Mouse (Mus musculus): ENCODE measurements around the gene Ehd2. TPM values are rescaled to one million over a fixed set of nuclear protein-coding genes. Genes with fewer than 3 reads are reported as not detected.

Gene Ehd2
- polyA plus RNA-seq, 1 experiment = 30.2 TPM

DNA sequence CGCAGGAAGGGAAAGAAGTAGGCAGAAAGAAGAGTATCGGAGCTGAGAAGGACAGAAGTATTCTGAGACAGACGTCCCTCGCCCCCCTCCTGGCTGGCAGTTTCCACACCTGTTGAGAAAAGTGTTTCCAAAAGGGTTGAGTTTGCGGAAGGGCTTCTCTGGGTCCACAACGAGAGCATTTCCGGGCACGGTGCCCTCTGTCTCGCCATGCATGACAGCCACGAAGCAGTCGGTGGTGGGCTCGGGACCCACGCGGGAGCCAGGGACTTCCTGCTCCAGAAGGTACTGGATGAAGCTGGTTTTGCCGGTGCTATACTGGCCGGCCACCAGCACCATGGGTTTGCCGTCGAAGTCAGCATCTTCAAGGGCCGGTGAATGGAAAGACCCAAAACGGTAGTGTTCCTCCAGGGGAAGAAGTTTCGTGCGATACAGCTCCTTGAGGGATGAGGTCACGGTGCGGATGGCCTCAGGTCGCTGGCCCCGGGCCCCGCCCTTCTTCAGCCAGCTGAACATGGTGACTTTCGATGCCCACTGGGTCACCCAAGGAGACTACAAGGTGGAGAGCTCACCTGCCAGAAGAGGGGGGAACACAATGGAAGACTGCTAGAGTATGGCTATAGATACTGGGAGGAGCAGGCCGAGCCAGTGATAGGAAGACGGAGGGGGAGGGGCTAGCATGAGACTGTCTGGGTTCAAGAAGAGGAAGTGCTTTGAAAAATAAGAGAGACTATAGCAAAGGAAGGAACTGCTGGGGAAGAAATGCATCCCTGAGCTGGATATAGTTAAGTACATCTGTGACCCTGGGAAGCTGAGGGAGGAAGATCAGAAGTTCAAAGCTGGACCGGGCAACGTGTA lies 3.3 kb downstream of the Ehd2 start:
- DNase-seq = no peak
- Histone ChIP-seq H3K4me3 (ENCODE audit: insufficient read depth, low read depth, low read length) (no peak overlapping the region), H3K27ac (ENCODE audit: insufficient read depth, low read depth, low read length) (peak overlapping the region; percentile 17; the same call in 1 of the 2 replicates), H3K36me3 (ENCODE audit: control insufficient read depth, insufficient read depth, low read length) (no peaks in the 10 kb centered on the region), H3K27me3 (replicated peaks; ENCODE audit: control insufficient read depth, insufficient read depth, low read length) (no peaks in the 10 kb centered on the region), H3K4me1 (ENCODE audit: control insufficient read depth, insufficient read depth, low read length) (peaks cover 14% of the 10 kb centered on the region)
- 53% methylated on average over 32 of the region's 32 CpGs for WGBS
- no peak for TF ChIP-seq CTCF (conservative IDR thresholded peaks at IDR 0.05; ENCODE audit: insufficient read depth, insufficient read length, low read depth, low read length)
- no peak for TF ChIP-seq POLR2A (IDR thresholded peaks at IDR 0.05; ENCODE audit: low read depth, low read length)

DNA sequence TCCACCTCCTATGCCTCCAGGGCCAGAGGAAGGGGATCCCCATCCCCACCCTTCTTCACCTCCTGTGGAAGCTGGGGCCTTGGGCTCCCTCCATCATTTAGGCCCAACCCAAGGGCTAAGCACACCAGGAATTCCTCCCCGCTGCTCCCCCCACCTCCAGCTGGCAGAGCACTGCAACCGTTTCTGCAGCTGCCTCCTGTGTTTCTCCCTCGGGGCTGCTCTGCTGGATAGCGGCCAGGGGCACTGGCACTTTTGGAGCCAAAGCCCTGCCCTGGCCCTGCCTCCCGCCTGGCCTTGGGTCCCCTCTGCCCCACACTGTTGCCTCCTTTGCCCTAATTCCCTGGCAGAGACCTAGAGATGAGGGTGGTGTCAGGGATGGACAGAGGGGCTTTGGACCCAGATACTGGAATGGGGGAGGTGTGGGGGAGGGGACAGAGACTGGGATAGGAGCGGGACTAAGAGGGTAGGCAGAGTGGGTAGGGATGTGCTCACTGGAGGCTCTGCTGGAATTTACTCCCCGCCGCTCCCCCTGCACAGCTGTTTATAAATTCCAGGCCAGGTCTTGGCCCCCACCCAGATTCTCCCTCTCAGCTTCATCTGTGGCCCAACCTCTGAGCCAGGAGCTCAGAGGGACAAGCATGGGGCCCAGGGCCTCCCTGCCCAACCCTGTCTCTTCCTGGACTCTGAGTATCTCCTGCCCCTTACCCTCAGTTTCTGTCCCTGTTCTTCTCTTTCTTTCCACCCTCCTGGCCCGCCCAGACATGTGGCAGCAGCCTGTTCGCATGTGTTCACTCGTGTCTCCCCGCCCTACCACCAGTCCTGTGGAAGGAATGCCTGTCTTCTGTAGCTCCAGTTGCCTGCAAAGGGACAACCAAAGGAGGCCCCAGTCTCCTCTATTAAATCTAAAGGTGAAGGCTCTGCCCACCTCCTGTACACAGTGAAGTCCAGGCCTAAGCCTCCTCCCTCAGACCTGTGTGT lies 4.8 kb downstream of the Ehd2 start:
- peak; percentile 93 for DNase-seq
- no peak for TF ChIP-seq CTCF (conservative IDR thresholded peaks at IDR 0.05; ENCODE audit: insufficient read depth, insufficient read length, low read depth, low read length)
- no peak for TF ChIP-seq POLR2A (IDR thresholded peaks at IDR 0.05; ENCODE audit: low read depth, low read length)
- Histone ChIP-seq H3K27me3 (replicated peaks; ENCODE audit: control insufficient read depth, insufficient read depth, low read length) (no peaks in the 10 kb centered on the region), H3K36me3 (ENCODE audit: control insufficient read depth, insufficient read depth, low read length) (no peaks in the 10 kb centered on the region), H3K4me1 (ENCODE audit: control insufficient read depth, insufficient read depth, low read length) (peaks cover 14% of the 10 kb centered on the region), H3K27ac (ENCODE audit: insufficient read depth, low read depth, low read length) (peak overlapping the region; percentile 70), H3K4me3 (ENCODE audit: insufficient read depth, low read depth, low read length) (no peak overlapping the region)
- 30% methylated on average over 12 of the region's 12 CpGs for WGBS

DNA sequence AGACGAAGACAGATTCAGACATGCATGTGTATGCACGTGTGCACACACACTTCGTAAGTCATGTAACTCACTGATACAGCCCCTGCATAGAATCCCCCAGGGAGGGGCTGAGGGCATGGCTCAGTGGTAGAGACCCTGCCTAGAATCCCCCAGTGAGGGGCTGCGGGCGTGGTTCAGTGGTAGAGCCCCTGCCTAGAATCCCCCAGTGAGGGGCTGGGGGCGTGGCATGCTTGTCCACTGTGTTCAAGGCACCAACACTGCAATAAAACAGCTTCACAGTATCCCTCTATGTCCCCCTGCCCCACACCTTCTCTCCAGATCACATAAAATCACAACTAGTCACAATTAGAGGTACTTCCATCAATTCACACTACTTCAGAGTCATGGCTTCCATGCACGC lies 5.6 kb downstream of the Ehd2 start:
- no peaks in the 10 kb centered on the region for H3K27me3 ChIP-seq (replicated peaks; ENCODE audit: control insufficient read depth, insufficient read depth, low read length)
- TF ChIP-seq CTCF (conservative IDR thresholded peaks at IDR 0.05; ENCODE audit: insufficient read depth, insufficient read length, low read depth, low read length) (no peak), POLR2A (IDR thresholded peaks at IDR 0.05; ENCODE audit: low read depth, low read length) (no peak)
- peaks cover 14% of the 10 kb centered on the region for H3K4me1 ChIP-seq (ENCODE audit: control insufficient read depth, insufficient read depth, low read length)
- H3K36me3 ChIP-seq (ENCODE audit: control insufficient read depth, insufficient read depth, low read length) = no peaks in the 10 kb centered on the region
- no peak overlapping the region for H3K4me3 ChIP-seq (ENCODE audit: insufficient read depth, low read depth, low read length)
- H3K27ac ChIP-seq (ENCODE audit: insufficient read depth, low read depth, low read length) = peak overlapping the region; percentile 70
- no peak for DNase-seq
- WGBS = 84% methylated on average over 7 of the region's 7 CpGs

DNA sequence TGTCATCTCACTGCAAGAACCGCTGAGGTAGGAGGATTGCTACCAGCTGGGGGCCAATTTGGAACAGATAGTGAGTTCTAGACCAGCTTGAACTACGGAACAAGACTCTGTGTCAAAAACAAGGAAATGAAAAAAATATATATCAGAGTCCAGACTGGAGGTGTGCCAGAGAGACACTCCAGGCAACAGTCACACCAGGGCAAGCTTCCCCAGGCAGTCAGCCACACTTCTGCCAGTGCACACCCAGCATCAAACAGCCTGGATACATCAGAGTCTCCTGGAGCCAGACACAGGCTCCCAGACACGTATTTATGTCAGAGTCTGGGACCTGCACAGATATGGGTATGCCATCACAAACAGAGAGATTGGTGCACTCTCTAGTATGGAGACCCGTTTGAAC lies 6.1 kb downstream of the Ehd2 start:
- Histone ChIP-seq H3K36me3 (ENCODE audit: control insufficient read depth, insufficient read depth, low read length) (no peaks in the 10 kb centered on the region), H3K4me3 (ENCODE audit: insufficient read depth, low read depth, low read length) (no peak overlapping the region), H3K27ac (ENCODE audit: insufficient read depth, low read depth, low read length) (0 out of 2 replicates have a peak overlapping the region, but pooled peaks have one; percentile 7), H3K27me3 (replicated peaks; ENCODE audit: control insufficient read depth, insufficient read depth, low read length) (no peaks in the 10 kb centered on the region), H3K4me1 (ENCODE audit: control insufficient read depth, insufficient read depth, low read length) (peaks cover 14% of the 10 kb centered on the region)
- TF ChIP-seq POLR2A (IDR thresholded peaks at IDR 0.05; ENCODE audit: low read depth, low read length) (no peak), CTCF (conservative IDR thresholded peaks at IDR 0.05; ENCODE audit: insufficient read depth, insufficient read length, low read depth, low read length) (no peak)
- WGBS = 36% methylated on average over 4 of the region's 4 CpGs
- DNase-seq = no peak

DNA sequence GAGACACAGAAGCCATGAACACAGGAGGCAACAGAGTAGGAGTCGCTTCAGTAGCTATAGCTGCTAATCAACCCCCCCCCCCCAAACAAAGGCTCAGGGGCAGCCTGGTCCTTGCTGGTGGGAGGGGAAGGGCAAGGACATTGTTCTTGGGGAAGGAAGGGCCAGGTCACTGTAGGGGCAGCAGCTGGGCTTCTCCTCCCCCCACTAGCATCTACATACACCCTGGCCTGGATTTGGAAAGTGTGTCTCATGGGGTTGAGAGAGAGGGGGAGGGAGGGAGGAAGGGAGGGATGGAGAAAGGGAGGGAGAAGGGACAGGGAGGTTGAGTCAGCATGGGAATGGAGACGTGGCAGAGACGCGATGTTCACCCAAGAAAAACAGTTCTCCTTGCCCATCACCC lies 6.7 kb downstream of the Ehd2 start:
- H3K36me3 ChIP-seq (ENCODE audit: control insufficient read depth, insufficient read depth, low read length) = no peaks in the 10 kb centered on the region
- TF ChIP-seq POLR2A (IDR thresholded peaks at IDR 0.05; ENCODE audit: low read depth, low read length) = no peak
- no peak for TF ChIP-seq CTCF (conservative IDR thresholded peaks at IDR 0.05; ENCODE audit: insufficient read depth, insufficient read length, low read depth, low read length)
- WGBS = 37% methylated on average over 4 of the region's 4 CpGs
- no peak overlapping the region for H3K4me3 ChIP-seq (ENCODE audit: insufficient read depth, low read depth, low read length)
- H3K4me1 ChIP-seq (ENCODE audit: control insufficient read depth, insufficient read depth, low read length) = peaks cover 14% of the 10 kb centered on the region
- DNase-seq = no peak
- H3K27me3 ChIP-seq (replicated peaks; ENCODE audit: control insufficient read depth, insufficient read depth, low read length) = no peaks in the 10 kb centered on the region
- no peak overlapping the region for H3K27ac ChIP-seq (ENCODE audit: insufficient read depth, low read depth, low read length)

DNA sequence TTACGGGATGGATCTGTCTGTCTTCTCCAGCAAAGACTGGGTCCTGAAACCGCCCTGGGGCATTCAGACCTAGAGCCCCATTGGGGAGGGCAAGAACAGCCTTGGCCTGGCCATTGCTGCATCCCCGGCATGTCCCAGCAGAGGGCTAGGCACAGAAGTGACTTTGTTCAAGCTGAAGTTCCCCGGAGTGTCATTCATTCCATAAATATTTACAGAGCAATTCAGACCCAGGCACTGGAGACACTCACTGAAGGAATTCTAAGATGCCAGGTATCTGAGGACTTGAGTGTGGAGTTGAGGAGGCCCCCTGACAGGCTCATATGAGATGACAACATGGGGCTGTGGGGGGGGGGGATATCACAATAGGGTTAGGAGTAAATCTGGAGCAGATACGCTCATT lies 11.2 kb downstream of the Ehd2 start:
- 0 out of 2 replicates have a peak overlapping the region, but pooled peaks have one; percentile 43 for H3K27ac ChIP-seq (ENCODE audit: insufficient read depth, low read depth, low read length)
- no peaks in the 10 kb centered on the region for H3K36me3 ChIP-seq (ENCODE audit: control insufficient read depth, insufficient read depth, low read length)
- no peak overlapping the region for H3K4me3 ChIP-seq (ENCODE audit: insufficient read depth, low read depth, low read length)
- DNase-seq = no peak
- H3K27me3 ChIP-seq (replicated peaks; ENCODE audit: control insufficient read depth, insufficient read depth, low read length) = no peaks in the 10 kb centered on the region
- WGBS = 78% methylated on average over 5 of the region's 5 CpGs
- no peak for TF ChIP-seq POLR2A (IDR thresholded peaks at IDR 0.05; ENCODE audit: low read depth, low read length)
- TF ChIP-seq CTCF (conservative IDR thresholded peaks at IDR 0.05; ENCODE audit: insufficient read depth, insufficient read length, low read depth, low read length) = no peak
- peaks cover 5% of the 10 kb centered on the region for H3K4me1 ChIP-seq (ENCODE audit: control insufficient read depth, insufficient read depth, low read length)
